Comparison of ENCODE assay signal across 9 mouse cellular contexts in genomic region chrX:53670696-53671095, GRCm38 (mm10). TPM values are rescaled to one million over a fixed set of nuclear protein-coding genes. Genes with fewer than 3 reads are reported as not detected.
DNase-seq lines count a peak whose midpoint lies in the region; ATAC-seq and TF ChIP-seq lines count a peak whose summit lies in the region.
"Not testable (repeated sequence)": the region's sequence is repeated elsewhere in the genome, so short reads cannot be mapped to it uniquely, and the experiment has no call there.
"Had no signal": no experiment of that assay in that cellular context is flagged by ENCODE, and none has a peak within 500 bp of the region (broad histone marks: within the 10 kb centered on the region; RNA-seq: fewer than 3 reads in every experiment).

No protein-coding gene starts in this region.

- not testable (repeated sequence) for DNase-seq in forebrain, embryonic 14.5 days (ENCODE audit: low spot score); limb, embryonic 14.5 days (ENCODE audit: low spot score); lung, postnatal 0 days (ENCODE audit: low spot score)

- 0 out of 2 replicates have a peak, but pooled peaks have one; percentile 2 for ATAC-seq in common myeloid progenitor, adult 5-6 weeks (replicated peaks; ENCODE audit: low read depth, poor library complexity, severe bottlenecking)
- ATAC-seq in forebrain, embryonic 14.5 days = peak; percentile 53
- ATAC-seq in heart, embryonic 16.5 days (replicated peaks; ENCODE audit: extremely low read depth, insufficient read depth, low FRiP score); limb, embryonic 14.5 days (ENCODE audit: low FRiP score, low read depth); lung, postnatal 0 days: not testable (repeated sequence)
- peak; percentile 19; the same call in 1 of the 2 replicates for ATAC-seq in intestine, embryonic 16.5 days
- peak; percentile 75 for ATAC-seq in neural tube, embryonic 13.5 days (ENCODE audit: low read depth)

- not testable (repeated sequence) for H3K4me1 ChIP-seq in forebrain, embryonic 14.5 days (ENCODE audit: control insufficient read depth, insufficient read depth, low read length); heart, embryonic 16.5 days (ENCODE audit: control insufficient read depth, insufficient read depth, low read length); intestine, embryonic 16.5 days (ENCODE audit: control insufficient read depth, insufficient read depth, low read length); limb, embryonic 14.5 days (ENCODE audit: control insufficient read depth, insufficient read depth, low read length); lung, postnatal 0 days (ENCODE audit: insufficient read depth, low read depth, low read length); neural tube, embryonic 13.5 days (replicated peaks)

- not testable (repeated sequence) for H3K36me3 ChIP-seq in forebrain, embryonic 14.5 days (ENCODE audit: control insufficient read depth, insufficient read depth, low read length); heart, embryonic 16.5 days (ENCODE audit: control insufficient read depth, insufficient read depth); intestine, embryonic 16.5 days (ENCODE audit: control insufficient read depth, insufficient read depth, low read length); limb, embryonic 14.5 days (ENCODE audit: control insufficient read depth, insufficient read depth, low read length); lung, postnatal 0 days (ENCODE audit: insufficient read depth, low read length); neural tube, embryonic 13.5 days

- peak overlapping the region; percentile 41; the same call in 1 of the 2 replicates for H3K9ac ChIP-seq in forebrain, embryonic 14.5 days (ENCODE audit: low read length)
- peak overlapping the region; percentile 52; the same call in 1 of the 2 replicates for H3K9ac ChIP-seq in heart, embryonic 16.5 days (ENCODE audit: low read length)
- H3K9ac ChIP-seq in intestine, embryonic 16.5 days (ENCODE audit: low read depth, low read length); lung, postnatal 0 days (replicated peaks; ENCODE audit: low read depth): not testable (repeated sequence)
- peak overlapping the region; percentile 34; the same call in 1 of the 2 replicates for H3K9ac ChIP-seq in limb, embryonic 14.5 days (ENCODE audit: low read depth, low read length, severe bottlenecking)
- peak overlapping the region; percentile 56 for H3K9ac ChIP-seq in neural tube, embryonic 13.5 days

- H3K4me2 ChIP-seq in forebrain, embryonic 14.5 days (ENCODE audit: low read length) = peak overlapping the region; percentile 38
- H3K4me2 ChIP-seq in heart, embryonic 16.5 days (ENCODE audit: low read depth, low read length) = peak overlapping the region; percentile 57
- H3K4me2 ChIP-seq in intestine, embryonic 16.5 days (ENCODE audit: low read depth, low read length) = peak overlapping the region; percentile 46; the same call in 1 of the 2 replicates
- peak overlapping the region; percentile 33; the same call in 1 of the 2 replicates for H3K4me2 ChIP-seq in limb, embryonic 14.5 days (replicated peaks; ENCODE audit: low read depth, low read length, severe bottlenecking)
- peak overlapping the region; percentile 28; the same call in 1 of the 2 replicates for H3K4me2 ChIP-seq in lung, postnatal 0 days (replicated peaks; ENCODE audit: low read depth, low read length)
- H3K4me2 ChIP-seq in neural tube, embryonic 13.5 days = peak overlapping the region; percentile 48

- H3K27me3 ChIP-seq in forebrain, embryonic 14.5 days (replicated peaks; ENCODE audit: control insufficient read depth, insufficient read depth, low read length); heart, embryonic 16.5 days (ENCODE audit: control insufficient read depth, insufficient read depth, low read length); intestine, embryonic 16.5 days (replicated peaks; ENCODE audit: control insufficient read depth, insufficient read depth, low read length); limb, embryonic 14.5 days (ENCODE audit: control insufficient read depth, insufficient read depth, low read length); lung, postnatal 0 days (replicated peaks; ENCODE audit: insufficient read depth, low read length); neural tube, embryonic 13.5 days: not testable (repeated sequence)

- TF ChIP-seq CTCF in lung, postnatal 0 days (IDR thresholded peaks at IDR 0.05) = not testable (repeated sequence)

- not testable (repeated sequence) for TF ChIP-seq EP300 in lung, postnatal 0 days (IDR thresholded peaks at IDR 0.05)

- 23% methylated on average over 4 of the region's 4 CpGs for WGBS in forebrain, embryonic 14.5 days
- WGBS in heart, embryonic 16.5 days = 22% methylated on average over 4 of the region's 4 CpGs
- 16% methylated on average over 3 of the region's 4 CpGs for WGBS in intestine, embryonic 16.5 days
- WGBS in limb, embryonic 14.5 days = 23% methylated on average over 4 of the region's 4 CpGs
- WGBS in lung, postnatal 0 days = 8% methylated on average over 3 of the region's 4 CpGs
- WGBS in neural tube, embryonic 13.5 days = 23% methylated on average over 4 of the region's 4 CpGs

- peak overlapping the region; percentile 65; the same call in 1 of the 2 replicates for H3K27ac ChIP-seq in forebrain, embryonic 14.5 days (ENCODE audit: low read depth, low read length)
- H3K27ac ChIP-seq in heart, embryonic 16.5 days (ENCODE audit: low read length) = peak overlapping the region; percentile 70
- H3K27ac ChIP-seq in intestine, embryonic 16.5 days (ENCODE audit: low read length); limb, embryonic 14.5 days (replicated peaks; ENCODE audit: low read depth, low read length); lung, postnatal 0 days (ENCODE audit: low read length): not testable (repeated sequence)
- H3K27ac ChIP-seq in neural tube, embryonic 13.5 days (replicated peaks) = peak overlapping the region; percentile 85

- not testable (repeated sequence) for H3K9me3 ChIP-seq in forebrain, embryonic 14.5 days (replicated peaks; ENCODE audit: control insufficient read depth, low read length); heart, embryonic 16.5 days (replicated peaks; ENCODE audit: control insufficient read depth, low read length); intestine, embryonic 16.5 days (ENCODE audit: control insufficient read depth, low read length); limb, embryonic 14.5 days (ENCODE audit: control insufficient read depth, low read length); lung, postnatal 0 days (ENCODE audit: low read length); neural tube, embryonic 13.5 days

- not testable (repeated sequence) for TF ChIP-seq POLR2A in limb, embryonic 14.5 days (IDR thresholded peaks at IDR 0.05; ENCODE audit: borderline replicate concordance, extremely low read depth, insufficient read depth, insufficient read length)

- peak overlapping the region; percentile 27 for H3K4me3 ChIP-seq in forebrain, embryonic 14.5 days (ENCODE audit: low read depth, low read length)
- peak overlapping the region; percentile 47 for H3K4me3 ChIP-seq in heart, embryonic 16.5 days (ENCODE audit: low read length)
- H3K4me3 ChIP-seq in intestine, embryonic 16.5 days (ENCODE audit: low read length) = peak overlapping the region; percentile 35
- peak overlapping the region; percentile 28 for H3K4me3 ChIP-seq in limb, embryonic 14.5 days (replicated peaks; ENCODE audit: low read length)
- peak overlapping the region; percentile 24 for H3K4me3 ChIP-seq in lung, postnatal 0 days (ENCODE audit: low read depth, low read length)
- peak overlapping the region; percentile 33 for H3K4me3 ChIP-seq in neural tube, embryonic 13.5 days

RNA-seq across cellular contexts. Expression of gene Rtl8b, which starts 0.5 kb away (rescaled TPM):
- 1.3 and 10.3 TPM in 2 replicates for total RNA-seq in common myeloid progenitor, adult 5-6 weeks (2017)
- polyA plus RNA-seq in forebrain, embryonic 14.5 days (2014; fragmentation: Nextera tagmentation; extraction: Ambion mirVana) = 115 and 145 TPM in 2 replicates
- polyA plus RNA-seq in heart, embryonic 16.5 days (2015; fragmentation: Nextera tagmentation; extraction: Ambion mirVana) = 77.3 and 84.1 TPM in 2 replicates
- 35.4 TPM in 2 replicates for polyA plus RNA-seq in intestine, embryonic 16.5 days (2015; fragmentation: Nextera tagmentation; extraction: Ambion mirVana)
- polyA plus RNA-seq in limb, embryonic 14.5 days (2012; rRNA removed) = 117 and 144 TPM in 2 replicates
- polyA plus RNA-seq in limb, embryonic 14.5 days (2014; fragmentation: Nextera tagmentation; extraction: Ambion mirVana) = 66.0 and 69.5 TPM in 2 replicates
- 193 and 215 TPM in 2 replicates for polyA plus RNA-seq in lung, postnatal 0 days (2015; fragmentation: Nextera tagmentation; extraction: Ambion mirVana)
- 166 and 176 TPM in 2 replicates for polyA plus RNA-seq in neural tube, embryonic 13.5 days (2015; fragmentation: Nextera tagmentation; extraction: Ambion mirVana)

RNA-seq across cellular contexts. Expression of gene Rtl8a, which starts 27.2 kb away (rescaled TPM):
- 4.4 TPM in 1 of 2 replicates, not detected in the other for total RNA-seq in common myeloid progenitor, adult 5-6 weeks (2017)
- 145 and 165 TPM in 2 replicates for polyA plus RNA-seq in forebrain, embryonic 14.5 days (2014; fragmentation: Nextera tagmentation; extraction: Ambion mirVana)
- polyA plus RNA-seq in heart, embryonic 16.5 days (2015; fragmentation: Nextera tagmentation; extraction: Ambion mirVana) = 99.3 and 105 TPM in 2 replicates
- 43.8 and 44.8 TPM in 2 replicates for polyA plus RNA-seq in intestine, embryonic 16.5 days (2015; fragmentation: Nextera tagmentation; extraction: Ambion mirVana)
- polyA plus RNA-seq in limb, embryonic 14.5 days (2012; rRNA removed) = 99.8 and 135 TPM in 2 replicates
- polyA plus RNA-seq in limb, embryonic 14.5 days (2014; fragmentation: Nextera tagmentation; extraction: Ambion mirVana) = 71.3 and 71.4 TPM in 2 replicates
- polyA plus RNA-seq in lung, postnatal 0 days (2015; fragmentation: Nextera tagmentation; extraction: Ambion mirVana) = 287 and 330 TPM in 2 replicates
- 217 and 224 TPM in 2 replicates for polyA plus RNA-seq in neural tube, embryonic 13.5 days (2015; fragmentation: Nextera tagmentation; extraction: Ambion mirVana)

RNA-seq across cellular contexts. Expression of gene 4930502E18Rik, which starts 53.9 kb away (rescaled TPM):
- total RNA-seq in common myeloid progenitor, adult 5-6 weeks (2017) = not detected in 2 replicates
- 0.24 and 0.25 TPM in 2 replicates for polyA plus RNA-seq in forebrain, embryonic 14.5 days (2014; fragmentation: Nextera tagmentation; extraction: Ambion mirVana)
- polyA plus RNA-seq in heart, embryonic 16.5 days (2015; fragmentation: Nextera tagmentation; extraction: Ambion mirVana) = 0.20 and 0.37 TPM in 2 replicates
- 0.12 TPM in 1 of 2 replicates, not detected in the other for polyA plus RNA-seq in intestine, embryonic 16.5 days (2015; fragmentation: Nextera tagmentation; extraction: Ambion mirVana)
- polyA plus RNA-seq in limb, embryonic 14.5 days (2012; rRNA removed) = 0.17 and 0.31 TPM in 2 replicates
- 0.26 and 0.36 TPM in 2 replicates for polyA plus RNA-seq in limb, embryonic 14.5 days (2014; fragmentation: Nextera tagmentation; extraction: Ambion mirVana)
- polyA plus RNA-seq in lung, postnatal 0 days (2015; fragmentation: Nextera tagmentation; extraction: Ambion mirVana) = not detected in 2 replicates
- polyA plus RNA-seq in neural tube, embryonic 13.5 days (2015; fragmentation: Nextera tagmentation; extraction: Ambion mirVana) = 0.34 and 0.35 TPM in 2 replicates
- total RNA-seq: megakaryocyte, adult 5-6 weeks had no signal
- polyA plus RNA-seq: gonadal fat pad, adult 2 months had no signal
